Mouse (Mus musculus): ENCODE measurements around the gene Rsbn1l.

Rsbn1l gene

GRCm38 (mm10) chr5:20956298-20956697 lies at the start of gene Rsbn1l:
Rsbn1l (minus strand) TSS chr5:20956398.
- DNase-seq (ENCODE audit: low read depth, low spot score), result no peak

- DNase-seq (ENCODE audit: low read depth, low spot score), result no peak
Observed at GRCm38 (mm10) chr5:21002723-21003122, 46.5 kb upstream of the Rsbn1l start.

- DNase-seq (ENCODE audit: low read depth, low spot score), result no peak
Observed at GRCm38 (mm10) chr5:21001622-21002315, 45.6 kb upstream of the Rsbn1l start.

- DNase-seq (ENCODE audit: low read depth, low spot score), result no peak
Observed at GRCm38 (mm10) chr5:20998427-20998826, 42.2 kb upstream of the Rsbn1l start.

GRCm38 (mm10) chr5:20997555-20997954 lies 41.4 kb upstream of the Rsbn1l start:
- DNase-seq (ENCODE audit: low read depth, low spot score), result no peak

GRCm38 (mm10) chr5:20990062-20990809 lies 34.0 kb upstream of the Rsbn1l start:
- DNase-seq (ENCODE audit: low read depth, low spot score), result no peak

GRCm38 (mm10) chr5:20986271-20986670 lies 30.1 kb upstream of the Rsbn1l start:
- no peak for DNase-seq (ENCODE audit: low read depth, low spot score)

- no peak for DNase-seq (ENCODE audit: low read depth, low spot score)
Observed at GRCm38 (mm10) chr5:20983505-20983904, 27.3 kb upstream of the Rsbn1l start.

- DNase-seq (ENCODE audit: low read depth, low spot score), result no peak
Observed at GRCm38 (mm10) chr5:20974690-20975089, 18.5 kb upstream of the Rsbn1l start.

GRCm38 (mm10) chr5:20973999-20974398 lies 17.8 kb upstream of the Rsbn1l start:
- peak; percentile 90 for DNase-seq (ENCODE audit: low read depth, low spot score)

- DNase-seq (ENCODE audit: low read depth, low spot score), result no peak
Observed at GRCm38 (mm10) chr5:20973069-20973468, 16.9 kb upstream of the Rsbn1l start.

GRCm38 (mm10) chr5:20968963-20969362 lies 12.8 kb upstream of the Rsbn1l start:
- peak; percentile 76 for DNase-seq (ENCODE audit: low read depth, low spot score)

- no peak for DNase-seq (ENCODE audit: low read depth, low spot score)
Observed at GRCm38 (mm10) chr5:20968493-20968892, 12.3 kb upstream of the Rsbn1l start.

- DNase-seq (ENCODE audit: low read depth, low spot score), result no peak
Observed at GRCm38 (mm10) chr5:20967942-20968341, 11.7 kb upstream of the Rsbn1l start.

- DNase-seq (ENCODE audit: low read depth, low spot score), result no peak
Observed at GRCm38 (mm10) chr5:20964446-20964845, 8.2 kb upstream of the Rsbn1l start.

GRCm38 (mm10) chr5:20963295-20963694 lies 7.1 kb upstream of the Rsbn1l start:
- DNase-seq (ENCODE audit: low read depth, low spot score), result no peak

GRCm38 (mm10) chr5:20960927-20961326 lies 4.7 kb upstream of the Rsbn1l start:
- no peak for DNase-seq (ENCODE audit: low read depth, low spot score)

GRCm38 (mm10) chr5:20955114-20955835 lies 923 bp downstream of the Rsbn1l start:
- no peak for DNase-seq (ENCODE audit: low read depth, low spot score)

GRCm38 (mm10) chr5:20952337-20952925 lies 3.8 kb downstream of the Rsbn1l start:
- no peak for DNase-seq (ENCODE audit: low read depth, low spot score)

GRCm38 (mm10) chr5:20951666-20952281 lies 4.4 kb downstream of the Rsbn1l start:
- peak; percentile 93 for DNase-seq (ENCODE audit: low read depth, low spot score)

- DNase-seq (ENCODE audit: low read depth, low spot score), result no peak
Observed at GRCm38 (mm10) chr5:20950855-20951650, 5.1 kb downstream of the Rsbn1l start.

All from WW6 (cell line).